Mouse (Mus musculus) megakaryocyte, adult 5-6 weeks (primary cell): ENCODE measurements around the gene Plxnc1. TPM values are rescaled to one million over a fixed set of nuclear protein-coding genes. Genes with fewer than 3 reads are reported as not detected.

Source experiments
- ATAC-seq: 2 replicates; pipeline ENCODE4 v1.8.0; 2016; ENCODE audit warnings: mild to moderate bottlenecking, inconsistent platforms; ENCODE audit not compliant: poor library complexity, severe bottlenecking
- total RNA-seq, 2 experiments: library from RNA; stranded (forward) in 1 of 2; stranded (reverse) in 1 of 2; fragments of 153-499, 151-499 nt in 1 of 2; fragments of 221-1000, 200-1000 nt in 1 of 2; gene quantifications; 2 replicates each; pipeline versions ENCODE4 v1.2.3 to v1.2.4; 2015 to 2017

Gene Plxnc1
- 38.6 and 47.9 TPM in 2 replicates for total RNA-seq (2015)
- total RNA-seq (2017), result 29.9 and 33.5 TPM in 2 replicates

- ATAC-seq, result peak; percentile 46
Observed at GRCm38 (mm10) chr10:94944691-94945205, at the start of gene Plxnc1. TSS of gene Plxnc1 (minus strand) at chr10:94944835.

GRCm38 (mm10) chr10:94992127-94992526, 47.5 kb upstream of the Plxnc1 start:
- ATAC-seq, result peak; percentile 92

GRCm38 (mm10) chr10:94991564-94992097, 47.0 kb upstream of the Plxnc1 start:
- ATAC-seq, result peak; percentile 69

GRCm38 (mm10) chr10:94990768-94991563, 46.3 kb upstream of the Plxnc1 start:
- ATAC-seq, result no peak

- no peak for ATAC-seq
Observed at GRCm38 (mm10) chr10:94989321-94989720, 44.7 kb upstream of the Plxnc1 start.

GRCm38 (mm10) chr10:94985103-94985502, 40.5 kb upstream of the Plxnc1 start:
- ATAC-seq, result no peak

- no peak for ATAC-seq
Observed at GRCm38 (mm10) chr10:94982528-94982927, 37.9 kb upstream of the Plxnc1 start.

- ATAC-seq, result no peak
Observed at GRCm38 (mm10) chr10:94981466-94982138, 37.0 kb upstream of the Plxnc1 start.

- ATAC-seq, result no peak
Observed at GRCm38 (mm10) chr10:94978265-94978822, 33.7 kb upstream of the Plxnc1 start.

GRCm38 (mm10) chr10:94976329-94976728, 31.7 kb upstream of the Plxnc1 start:
- ATAC-seq, result no peak

- no peak for ATAC-seq
Observed at GRCm38 (mm10) chr10:94975099-94975496, 30.5 kb upstream of the Plxnc1 start.

- ATAC-seq, result no peak
Observed at GRCm38 (mm10) chr10:94974345-94975098, 29.9 kb upstream of the Plxnc1 start.

GRCm38 (mm10) chr10:94971625-94972161, 27.1 kb upstream of the Plxnc1 start:
- no peak for ATAC-seq

- no peak for ATAC-seq
Observed at GRCm38 (mm10) chr10:94970221-94970620, 25.6 kb upstream of the Plxnc1 start.

- 0 out of 2 replicates have a peak, but pooled peaks have one; percentile 23 for ATAC-seq
Observed at GRCm38 (mm10) chr10:94967468-94967867, 22.8 kb upstream of the Plxnc1 start.

GRCm38 (mm10) chr10:94966789-94967188, 22.2 kb upstream of the Plxnc1 start:
- ATAC-seq, result peak; percentile 82

- no peak for ATAC-seq
Observed at GRCm38 (mm10) chr10:94965093-94965492, 20.5 kb upstream of the Plxnc1 start.

- no peak for ATAC-seq
Observed at GRCm38 (mm10) chr10:94962005-94962404, 17.4 kb upstream of the Plxnc1 start.

GRCm38 (mm10) chr10:94961283-94961682, 16.6 kb upstream of the Plxnc1 start:
- peak; percentile 38 for ATAC-seq

GRCm38 (mm10) chr10:94958311-94958710, 13.7 kb upstream of the Plxnc1 start:
- ATAC-seq, result peak; percentile 79
